Mouse (Mus musculus) layer of hippocampus, postnatal 25 days (tissue): ENCODE measurements around the gene Stx1a. TPM values are rescaled to one million over a fixed set of nuclear protein-coding genes. Genes with fewer than 3 reads are reported as not detected.
A peak's percentile ranks its signal among the peaks of the same experiment; 100 is the strongest.

Experiments
- DNase-seq, 2 experiments: peaks; one replicate each; pipeline ENCODE4 v3.0.0; 2022; ENCODE audit warnings: mixed read lengths in 2 of 2, low spot score in 1 of 2; ENCODE audit errors: extremely low spot score in 1 of 2
- total RNA-seq, 2 experiments: library from RNA; stranded (reverse); gene quantifications; 2 replicates each; pipeline ENCODE4 v1.2.3; 2021

The Stx1a gene
- total RNA-seq, 2 experiments from 2014 or later: 113 to 115 TPM

DNA sequence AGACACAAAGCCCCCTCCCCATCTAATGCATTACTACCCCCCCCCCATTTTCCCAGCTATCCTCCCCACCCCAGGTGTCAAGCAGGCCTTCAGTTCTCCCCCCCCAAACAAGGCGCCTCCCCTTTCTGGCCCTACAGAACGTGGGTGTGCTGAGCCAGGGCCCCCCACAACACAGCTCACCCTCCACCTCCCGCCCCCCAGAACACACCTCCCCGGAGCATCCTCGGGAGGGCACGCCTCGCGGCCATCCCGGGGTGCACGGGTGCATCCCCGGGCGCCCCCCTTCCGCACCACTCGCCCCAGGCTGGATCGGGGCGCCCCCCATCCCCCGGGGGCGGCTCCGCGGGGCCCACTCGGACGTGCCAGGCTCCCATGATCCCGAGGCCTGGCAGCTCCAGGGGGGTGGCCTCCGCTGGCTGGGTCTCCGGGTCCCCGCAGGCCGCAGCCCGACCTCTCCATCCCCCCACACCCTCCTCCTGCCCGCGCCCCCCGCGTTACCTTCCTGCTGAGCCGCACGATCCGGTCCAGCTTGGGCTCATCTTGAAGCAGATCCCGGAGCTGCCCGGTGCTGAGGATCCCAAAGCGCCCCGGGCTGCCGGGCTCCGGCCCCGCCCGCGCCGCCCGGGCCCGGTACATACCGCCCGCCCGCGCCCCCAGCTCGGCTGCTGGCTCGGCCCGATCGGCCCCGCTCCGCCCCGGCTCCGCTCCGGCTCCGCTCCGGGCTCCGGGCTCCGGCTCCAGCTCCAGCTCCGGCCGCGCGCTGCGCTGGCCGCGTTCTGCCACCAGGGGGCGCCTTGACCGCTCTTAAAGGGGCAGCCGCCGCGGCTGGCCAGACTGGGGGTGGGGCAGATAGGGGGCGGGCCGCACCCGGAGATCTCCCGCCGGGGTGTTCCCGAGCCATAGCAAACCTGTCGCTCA is 54.5 kb downstream of the Stx1a start, which contains the start of gene Vps37d:
Gene Vps37d, minus strand, starts transcription at position 703 of the 918 bp plus-strand sequence.
- peak; percentile 99 for DNase-seq

DNA sequence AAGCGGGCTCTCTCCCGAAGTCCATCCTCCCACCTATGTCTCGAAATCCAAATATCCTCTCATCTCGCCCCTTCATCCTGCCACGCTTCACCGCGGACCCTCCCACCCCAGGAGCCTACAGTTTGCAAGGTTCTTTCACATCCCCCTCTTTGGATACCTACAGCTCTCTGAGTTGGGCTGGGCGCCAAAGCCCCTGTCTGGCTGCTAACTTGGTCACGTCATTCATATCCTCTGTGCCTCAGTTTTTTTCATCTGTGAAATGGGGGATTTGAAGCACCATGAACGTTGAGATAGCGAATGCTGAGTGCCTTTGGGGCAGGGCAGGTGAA is 55.2 kb downstream of the Stx1a start:
- no peak for DNase-seq

DNA sequence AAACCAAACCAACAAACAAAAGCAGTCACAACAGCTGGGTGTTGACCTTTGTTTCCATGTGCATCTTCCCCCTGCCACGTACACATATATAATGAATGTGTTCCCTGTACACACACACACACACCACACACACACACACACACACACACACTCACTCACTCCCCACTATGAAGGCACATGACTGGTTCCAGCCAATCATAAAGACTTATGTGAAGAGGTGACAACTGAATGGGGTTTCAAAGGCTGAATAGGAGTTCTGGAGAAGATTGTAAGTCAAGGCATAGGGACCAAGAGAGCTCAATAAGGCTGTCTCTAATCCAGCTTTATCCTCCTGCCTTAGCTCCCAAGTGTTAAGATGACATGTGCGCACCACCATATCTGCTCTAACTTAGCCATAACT is 56.3 kb downstream of the Stx1a start:
- no peak for DNase-seq

DNA sequence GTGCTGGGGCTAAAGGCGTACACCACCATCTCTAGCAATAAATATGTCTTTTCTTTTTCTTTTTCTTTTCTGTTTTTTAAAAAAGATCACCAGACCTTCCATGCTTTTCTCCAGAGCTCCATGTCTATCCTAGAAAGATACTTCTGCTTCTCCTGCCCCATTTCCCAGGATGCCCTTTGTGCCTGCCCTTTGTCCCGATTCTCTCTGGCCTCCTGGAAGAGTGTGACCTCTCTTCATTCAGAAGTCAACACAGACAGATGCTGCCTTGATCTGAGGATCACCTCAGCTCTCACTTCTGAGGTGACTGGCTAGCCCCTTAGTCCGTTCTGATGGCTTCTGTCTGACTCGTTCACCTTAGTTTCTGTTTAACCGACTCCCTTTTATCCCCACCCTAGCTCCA is 57.3 kb downstream of the Stx1a start:
- no peak for DNase-seq

DNA sequence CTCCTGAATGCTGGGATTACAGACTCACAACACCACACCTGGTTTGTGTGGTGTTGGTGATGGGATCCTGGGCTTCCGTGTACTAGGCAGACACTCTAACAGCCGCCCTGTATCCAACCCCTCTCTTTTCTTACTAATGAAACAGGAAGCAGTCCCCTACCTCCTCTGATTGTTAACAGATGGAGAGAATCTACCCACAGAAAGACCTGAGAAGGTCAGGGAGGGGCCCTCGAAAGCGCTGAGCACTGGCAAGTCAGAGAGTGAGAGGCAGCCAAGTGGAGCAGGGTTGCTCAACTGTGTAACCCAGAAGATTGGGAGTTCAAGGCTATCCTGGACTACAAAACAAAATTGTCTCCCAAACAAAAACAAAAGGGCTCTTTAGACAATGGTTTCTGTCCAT is 63.6 kb downstream of the Stx1a start:
- DNase-seq: no peak

DNA sequence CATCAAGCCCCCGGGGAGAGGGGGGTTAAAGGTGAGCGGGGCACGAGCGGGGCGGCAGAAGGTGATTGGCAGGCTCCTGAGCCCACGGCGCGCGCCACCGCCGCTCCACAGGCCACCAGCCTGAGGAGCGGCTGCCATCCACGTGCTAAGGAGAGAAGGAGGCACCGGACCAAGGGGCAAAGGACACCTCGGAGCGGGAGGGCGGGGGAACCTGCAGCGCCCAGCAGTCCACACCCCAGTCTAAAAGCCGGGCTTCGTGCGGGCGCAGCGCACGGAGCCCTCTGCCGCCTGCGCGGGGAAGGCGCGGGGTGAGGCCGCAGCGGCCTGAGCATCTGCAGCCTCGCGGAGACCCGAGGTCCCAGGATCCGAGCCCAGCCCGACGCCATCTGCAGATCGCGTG is 66.4 kb downstream of the Stx1a start, which contains the start of gene Mlxipl:
Gene Mlxipl, plus strand, starts transcription at position 238 of the 400 bp plus-strand sequence.
- DNase-seq: no peak

Other genes with a start within 250 kb of the Stx1a start
- not detected for gene Tmem270, start 116.7 kb upstream of the Stx1a start, total RNA-seq
- gene Cldn13, start 108.0 kb upstream of the Stx1a start, total RNA-seq: not detected
- gene Mettl27, start 91.1 kb upstream of the Stx1a start, total RNA-seq: 1 to 10 TPM; 9.2 to 9.3 TPM
- not detected for gene Cldn4, start 76.5 kb upstream of the Stx1a start, total RNA-seq
- 1 to 10 TPM in 1 of 2 experiments, under 1 TPM in 1; 0.59 to 1.2 TPM for gene Cldn3, start 37.3 kb upstream of the Stx1a start, total RNA-seq
- gene Abhd11, start 14.3 kb upstream of the Stx1a start, total RNA-seq: 10 to 100 TPM; 32.0 to 33.4 TPM
- 10 to 100 TPM; 43.7 TPM for gene Dnajc30, start 40.7 kb downstream of the Stx1a start, total RNA-seq
- gene Bud23, start 41.5 kb downstream of the Stx1a start, total RNA-seq: 10 to 100 TPM; 48.7 to 51.6 TPM
- gene Vps37d, start 54.8 kb downstream of the Stx1a start, total RNA-seq: 10 to 100 TPM; 30.4 to 32.8 TPM
- gene Mlxipl, start 66.4 kb downstream of the Stx1a start, total RNA-seq: 1 to 10 TPM; 3.1 to 5.8 TPM
- 10 to 100 TPM; 32.1 to 34.4 TPM for gene Tbl2, start 126.2 kb downstream of the Stx1a start, total RNA-seq
- 10 to 100 TPM; 49.6 to 53.7 TPM for gene Bcl7b, start 144.8 kb downstream of the Stx1a start, total RNA-seq
- 10 to 100 TPM; 65.5 to 72.7 TPM for gene Baz1b, start 163.8 kb downstream of the Stx1a start, total RNA-seq
- gene Fzd9, start 227.7 kb downstream of the Stx1a start, total RNA-seq: 1 to 10 TPM; 6.2 to 7.3 TPM